Mouse (Mus musculus) olfactory bulb, adult 2 months (tissue): ENCODE measurements around the gene Zfp638.

ENCODE experiments used
- CTCF ChIP-seq: fragments of 200-500 bp; IDR thresholded peaks from 2 replicates; pipeline ENCODE4 v1.5.1; 2012; ENCODE audit warnings: low read depth, mild to moderate bottlenecking, low read length, moderate library complexity; ENCODE audit not compliant: insufficient read depth
- POLR2A ChIP-seq: fragments of 200-500 bp; IDR thresholded peaks from 2 replicates; pipeline ENCODE4 v1.6.1; 2012; ENCODE audit warnings: mild to moderate bottlenecking, low read depth, low read length, moderate library complexity; ENCODE audit not compliant: insufficient read depth

GRCm38 (mm10) chr6:83914720-83915271 is 47.9 kb downstream of the Zfp638 start:
- TF ChIP-seq CTCF, result no peak
- no peak for TF ChIP-seq POLR2A
